Comparison of ENCODE assay signal across 8 mouse cellular contexts in the genomic region with DNA sequence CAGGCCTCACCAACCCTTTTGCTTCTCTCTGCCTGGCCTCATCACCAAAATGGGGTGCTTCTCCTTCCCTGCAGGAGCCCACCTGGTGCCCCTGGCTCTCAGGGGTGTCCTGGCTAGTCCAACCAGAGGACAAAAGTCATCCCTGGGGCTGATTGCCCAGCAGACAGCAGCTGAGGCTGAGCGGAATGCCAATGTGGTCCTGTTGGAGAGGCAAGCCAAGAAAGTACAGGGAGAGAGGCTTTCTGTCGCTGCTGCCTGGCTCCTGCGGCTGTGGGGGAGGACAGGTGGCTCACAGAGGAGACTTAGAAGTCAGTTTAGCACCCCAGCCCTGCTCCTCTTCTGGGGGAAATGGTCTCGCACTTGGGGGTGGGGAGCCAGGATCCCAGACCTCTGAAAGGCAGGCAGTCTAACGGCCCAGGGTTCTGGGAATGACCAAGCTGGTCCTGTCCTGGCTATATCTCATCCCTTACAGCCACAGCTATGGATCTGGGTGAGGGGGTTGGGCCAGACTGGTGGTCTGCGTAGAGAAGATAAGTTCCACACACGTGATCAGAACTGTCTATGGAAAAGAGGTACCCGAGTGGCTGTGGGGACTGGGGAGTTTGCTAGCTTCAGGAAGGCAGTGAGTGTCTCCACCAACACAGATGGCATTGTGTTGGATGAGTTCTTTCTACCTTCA. TPM values are rescaled to one million over a fixed set of nuclear protein-coding genes. Genes with fewer than 3 reads are reported as not detected.
DNase-seq lines count a peak whose midpoint lies in the region; ATAC-seq and TF ChIP-seq lines count a peak whose summit lies in the region.

No protein-coding gene starts in this region.

- TF ChIP-seq CTCF in stomach, postnatal 0 days (IDR thresholded peaks at IDR 0.05; ENCODE audit: low read depth) = no peak
- TF ChIP-seq CTCF in lung, postnatal 0 days (IDR thresholded peaks at IDR 0.05) = no peak

- no peak for TF ChIP-seq EP300 in stomach, postnatal 0 days (optimal IDR thresholded peaks at IDR 0.05)
- no peak for TF ChIP-seq EP300 in lung, postnatal 0 days (IDR thresholded peaks at IDR 0.05)

- peaks cover 50% of the 10 kb centered on the region for H3K4me1 ChIP-seq in limb, embryonic 12.5 days (replicated peaks)
- peaks cover 3% of the 10 kb centered on the region; the same call in 1 of the 2 replicates for H3K4me1 ChIP-seq in stomach, postnatal 0 days (replicated peaks; ENCODE audit: control insufficient read depth, insufficient read depth)
- no peaks in the 10 kb centered on the region for H3K4me1 ChIP-seq in lung, postnatal 0 days (ENCODE audit: insufficient read depth, low read depth, low read length)

- 0 out of 2 replicates have a peak overlapping the region, but pooled peaks have one; percentile 18 for H3K9ac ChIP-seq in limb, embryonic 12.5 days (replicated peaks)
- H3K9ac ChIP-seq in stomach, postnatal 0 days (ENCODE audit: low read length) = no peak overlapping the region
- H3K9ac ChIP-seq in lung, postnatal 0 days (replicated peaks; ENCODE audit: low read depth) = no peak overlapping the region

- no peaks in the 10 kb centered on the region for H3K27me3 ChIP-seq in limb, embryonic 12.5 days
- H3K27me3 ChIP-seq in stomach, postnatal 0 days (ENCODE audit: control insufficient read depth, insufficient read depth, low read length) = no peaks in the 10 kb centered on the region
- no peaks in the 10 kb centered on the region for H3K27me3 ChIP-seq in lung, postnatal 0 days (replicated peaks; ENCODE audit: insufficient read depth, low read length)

- peak; percentile 47 to 57 for DNase-seq in frontal cortex, postnatal 36 days (ENCODE audit: low spot score in 2 of 2)
- DNase-seq in frontal cortex, postnatal 14 days (ENCODE audit: low spot score in 2 of 2) = no peak
- DNase-seq in right cerebral cortex, postnatal 10 days (ENCODE audit: low spot score in 2 of 2) = peak; percentile 63 to 67
- no peak for DNase-seq in right cerebral cortex, adult 18-20 months
- DNase-seq in stomach, postnatal 0 days (ENCODE audit: low spot score) = no peak
- no peak for DNase-seq in urinary bladder, postnatal 4 days (ENCODE audit: low spot score in 2 of 2)
- DNase-seq in lung, postnatal 0 days (ENCODE audit: low spot score) = no peak

- WGBS in limb, embryonic 12.5 days = 62% methylated on average over 8 of the region's 8 CpGs
- WGBS in stomach, postnatal 0 days = 55% methylated on average over 8 of the region's 8 CpGs
- WGBS in lung, postnatal 0 days = 69% methylated on average over 8 of the region's 8 CpGs

- H3K9me3 ChIP-seq in limb, embryonic 12.5 days = no peaks in the 10 kb centered on the region
- H3K9me3 ChIP-seq in stomach, postnatal 0 days (ENCODE audit: control insufficient read depth, low read length) = no peaks in the 10 kb centered on the region
- H3K9me3 ChIP-seq in lung, postnatal 0 days (ENCODE audit: low read length) = no peaks in the 10 kb centered on the region

- H3K4me2 ChIP-seq in limb, embryonic 12.5 days = no peak overlapping the region
- H3K4me2 ChIP-seq in stomach, postnatal 0 days (replicated peaks; ENCODE audit: low read depth) = no peak overlapping the region
- H3K4me2 ChIP-seq in lung, postnatal 0 days (replicated peaks; ENCODE audit: low read depth, low read length) = no peak overlapping the region

- H3K36me3 ChIP-seq in limb, embryonic 12.5 days = peaks cover 95% of the 10 kb centered on the region
- H3K36me3 ChIP-seq in stomach, postnatal 0 days (ENCODE audit: control insufficient read depth, insufficient read depth, low read length) = peaks cover 5% of the 10 kb centered on the region
- no peaks in the 10 kb centered on the region for H3K36me3 ChIP-seq in lung, postnatal 0 days (ENCODE audit: insufficient read depth, low read length)

- ATAC-seq in limb, embryonic 12.5 days (ENCODE audit: insufficient number of reproducible peaks, insufficient read depth, low FRiP score, low TSS enrichment, low read depth) = no peak
- ATAC-seq in stomach, postnatal 0 days (ENCODE audit: low FRiP score, low TSS enrichment) = no peak
- ATAC-seq in lung, postnatal 0 days = no peak

- no peak overlapping the region for H3K4me3 ChIP-seq in limb, embryonic 12.5 days (replicated peaks)
- no peak overlapping the region for H3K4me3 ChIP-seq in stomach, postnatal 0 days (ENCODE audit: low read depth, low read length)
- no peak overlapping the region for H3K4me3 ChIP-seq in lung, postnatal 0 days (ENCODE audit: low read depth, low read length)

- peak overlapping the region; percentile 50; the same call in 1 of the 2 replicates for H3K27ac ChIP-seq in limb, embryonic 12.5 days
- peak overlapping the region; percentile 65; the same call in 1 of the 2 replicates for H3K27ac ChIP-seq in stomach, postnatal 0 days (replicated peaks)
- H3K27ac ChIP-seq in lung, postnatal 0 days (ENCODE audit: low read length) = no peak overlapping the region

RNA-seq across cellular contexts. Expression of gene Wasf2, which starts 55.3 kb away (rescaled TPM):
- polyA plus RNA-seq in limb, embryonic 12.5 days (2016; fragmentation: Nextera tagmentation; extraction: Ambion mirVana) = 73.8 and 81.6 TPM in 2 replicates
- 71.4 and 84.2 TPM in 2 replicates for polyA plus RNA-seq in stomach, postnatal 0 days (2015; fragmentation: Nextera tagmentation; extraction: Ambion mirVana)
- 149 and 153 TPM in 2 replicates for polyA plus RNA-seq in lung, postnatal 0 days (2015; fragmentation: Nextera tagmentation; extraction: Ambion mirVana)

Comparison
In these comparisons a context has a peak if more than half of its experiments do, and no peak if none do; other contexts are left out.
1. DNase-seq: peak in frontal cortex, postnatal 36 days (2 of 2) and right cerebral cortex, postnatal 10 days (2 of 2); none in frontal cortex, postnatal 14 days (0 of 2), right cerebral cortex, adult 18-20 months (single experiment), stomach, postnatal 0 days (single experiment), urinary bladder, postnatal 4 days (0 of 2) and lung, postnatal 0 days (single experiment).